ENCODE assay signal across 1 mouse cellular context in the genomic region with DNA sequence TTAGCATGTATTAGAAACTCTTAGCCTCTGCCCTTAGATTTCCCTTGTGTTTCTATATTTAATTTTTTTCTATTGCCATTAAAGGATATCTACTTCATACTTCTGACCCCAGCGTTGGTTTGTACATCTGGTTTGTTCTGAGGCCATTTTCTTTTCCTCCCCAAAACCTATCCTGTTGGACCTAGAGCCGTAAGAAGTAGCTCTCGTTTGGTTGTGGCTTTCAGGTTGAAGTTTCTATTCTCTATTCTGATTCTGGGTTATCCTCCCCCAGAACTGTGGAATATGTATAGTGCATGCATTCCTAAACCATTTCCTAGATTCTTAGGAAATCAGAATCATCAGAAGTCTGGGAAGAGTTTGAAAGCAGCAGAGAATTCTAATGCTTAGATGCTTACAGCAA.
TF ChIP-seq lines count a peak whose summit lies in the region.

No protein-coding gene starts in this region.

TF ChIP-seq in CH12.LX, 34 proteins besides CTCF, POLR2A, EP300 and RAD21 (continued from another document):
- TF ChIP-seq BHLHE40 (IDR thresholded peaks at IDR 0.05; ENCODE audit: low read depth, low read length) = peak; percentile 39; the same call in 1 of the 2 replicates
- TF ChIP-seq NELFE (IDR thresholded peaks at IDR 0.05; ENCODE audit: low read depth, low read length) = no peak
